Mouse (Mus musculus): ENCODE measurements around the gene Taco1. TPM values are rescaled to one million over a fixed set of nuclear protein-coding genes. Genes with fewer than 3 reads are reported as not detected.
"Not testable (repeated sequence)": the region's sequence is repeated elsewhere in the genome, so short reads cannot be mapped to it uniquely, and the experiment has no call there.

Taco1 gene
- total RNA-seq, 4 experiments from 2014 or later: 56.4 to 73.0 (median 65.0) TPM

DNA sequence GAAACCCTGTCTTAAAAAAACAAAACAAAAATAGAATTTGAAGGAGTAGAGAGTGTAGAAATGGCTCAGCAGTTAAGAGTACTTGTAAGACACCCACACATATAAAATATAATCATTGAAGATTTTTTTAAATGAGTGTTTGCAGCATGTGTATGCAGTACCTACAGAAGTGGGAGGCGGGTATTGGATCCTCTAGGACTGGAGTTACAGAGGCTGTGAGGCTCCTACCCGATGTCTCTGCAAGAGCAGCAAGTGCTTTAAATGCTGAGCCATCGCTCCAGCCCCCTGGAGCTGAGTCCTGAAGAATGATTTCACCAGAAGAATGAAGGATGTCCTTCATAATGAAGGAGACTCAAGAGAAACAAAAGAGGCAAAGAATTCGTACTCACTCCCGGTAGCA is 2.1 kb upstream of the Taco1 start:
- no peak for DNase-seq (ENCODE audit: low spot score)

DNA sequence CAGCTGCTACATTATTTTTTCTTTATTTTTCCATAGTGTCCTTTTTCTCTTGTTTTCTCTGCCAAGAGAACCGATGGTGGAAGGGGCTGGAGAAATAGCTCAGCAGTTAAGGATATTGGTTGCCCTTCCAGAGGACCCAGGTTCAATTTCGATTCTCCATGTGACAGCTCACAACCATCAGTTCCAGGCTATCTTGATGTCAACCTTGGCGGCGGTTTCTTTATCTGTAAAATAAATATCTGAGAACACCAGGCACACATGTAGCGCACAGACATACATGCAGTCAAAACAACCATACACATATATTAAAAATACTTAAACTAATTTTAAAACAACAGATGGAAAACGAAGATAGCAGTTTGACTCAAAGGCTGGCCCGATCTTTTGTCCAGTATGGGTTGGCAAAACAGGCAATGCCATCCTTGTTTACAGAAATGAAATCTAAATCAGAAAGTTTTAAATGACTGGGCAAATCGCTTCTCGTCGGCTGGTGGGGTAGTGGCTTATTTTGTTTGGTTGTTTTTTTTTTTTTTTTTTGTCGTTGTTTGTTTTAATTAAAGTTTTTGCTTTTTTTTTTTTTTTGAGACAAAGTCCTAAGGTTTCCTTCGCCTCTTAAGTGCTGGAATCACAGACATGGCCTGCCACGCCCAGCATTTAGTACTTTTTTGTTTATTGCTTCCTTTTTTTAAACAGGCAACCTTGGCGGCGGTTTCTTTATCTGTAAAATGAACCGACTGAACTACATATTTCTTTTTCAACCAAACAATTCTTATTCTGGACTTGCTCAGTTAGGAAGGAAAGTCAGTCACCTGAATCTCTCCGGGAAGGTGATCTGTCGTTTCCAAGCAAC is 563 bp upstream of the Taco1 start:
- no peak for DNase-seq (ENCODE audit: low spot score)

DNA sequence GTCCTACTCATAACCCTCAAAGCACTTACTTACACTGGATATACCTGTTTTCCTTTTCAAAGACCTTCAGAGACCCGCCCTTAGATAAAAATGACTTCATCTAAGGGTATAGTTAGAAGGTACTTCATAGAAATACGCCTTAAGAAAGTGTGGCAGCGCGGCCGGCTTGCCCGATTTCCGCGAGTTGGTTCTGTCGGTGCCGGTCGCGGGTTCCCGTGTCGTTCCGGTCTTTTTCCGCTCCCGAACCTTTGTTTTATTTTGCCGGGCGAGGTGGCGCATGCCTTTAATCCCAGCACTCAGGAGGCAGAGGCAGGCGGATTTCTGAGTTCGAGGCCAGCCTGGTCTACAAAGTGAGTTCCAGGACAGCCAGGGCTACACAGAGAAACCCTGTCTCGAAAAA is 755 bp downstream of the Taco1 start:
- DNase-seq (ENCODE audit: low spot score): not testable (repeated sequence)

DNA sequence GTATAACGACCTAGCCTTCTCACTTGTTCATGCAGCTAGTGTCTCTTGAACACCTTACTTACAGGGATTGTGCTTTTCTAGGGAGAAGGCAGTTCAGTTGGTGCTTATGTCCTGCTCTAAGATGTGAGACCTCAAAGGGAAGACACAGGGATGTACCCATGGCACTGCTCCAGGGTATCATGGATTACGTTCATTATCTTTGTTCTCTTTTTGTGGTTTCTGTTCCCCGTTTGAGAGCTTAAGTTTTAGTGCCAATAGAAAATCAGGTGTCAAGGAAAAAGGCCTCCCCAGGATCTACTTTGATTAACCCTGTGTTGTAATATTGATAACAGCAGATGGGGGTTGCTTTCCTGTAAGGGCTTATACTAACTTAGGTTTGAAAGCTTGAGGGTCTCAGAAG is 7.9 kb downstream of the Taco1 start:
- no peak for DNase-seq (ENCODE audit: low spot score)

DNA sequence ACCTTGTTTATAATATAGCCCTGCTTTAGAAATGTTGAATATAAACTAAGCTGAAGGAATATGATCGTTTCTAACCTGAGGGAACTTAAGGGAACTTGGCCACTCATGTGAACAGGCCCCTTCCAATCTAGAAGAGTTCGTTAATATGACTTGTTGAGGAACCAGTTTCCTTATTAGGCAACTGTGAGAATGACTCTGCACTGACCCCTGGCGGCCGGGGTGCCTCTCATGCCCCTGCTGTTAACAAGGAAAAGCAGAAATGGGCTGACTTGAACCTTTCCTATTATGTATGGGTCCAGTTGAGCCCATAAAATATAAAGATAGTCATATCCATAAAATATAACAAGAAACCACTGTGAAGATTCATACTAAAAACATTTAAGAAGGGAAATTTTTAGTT is 10.5 kb downstream of the Taco1 start:
- DNase-seq (ENCODE audit: low spot score): peak; percentile 63

DNA sequence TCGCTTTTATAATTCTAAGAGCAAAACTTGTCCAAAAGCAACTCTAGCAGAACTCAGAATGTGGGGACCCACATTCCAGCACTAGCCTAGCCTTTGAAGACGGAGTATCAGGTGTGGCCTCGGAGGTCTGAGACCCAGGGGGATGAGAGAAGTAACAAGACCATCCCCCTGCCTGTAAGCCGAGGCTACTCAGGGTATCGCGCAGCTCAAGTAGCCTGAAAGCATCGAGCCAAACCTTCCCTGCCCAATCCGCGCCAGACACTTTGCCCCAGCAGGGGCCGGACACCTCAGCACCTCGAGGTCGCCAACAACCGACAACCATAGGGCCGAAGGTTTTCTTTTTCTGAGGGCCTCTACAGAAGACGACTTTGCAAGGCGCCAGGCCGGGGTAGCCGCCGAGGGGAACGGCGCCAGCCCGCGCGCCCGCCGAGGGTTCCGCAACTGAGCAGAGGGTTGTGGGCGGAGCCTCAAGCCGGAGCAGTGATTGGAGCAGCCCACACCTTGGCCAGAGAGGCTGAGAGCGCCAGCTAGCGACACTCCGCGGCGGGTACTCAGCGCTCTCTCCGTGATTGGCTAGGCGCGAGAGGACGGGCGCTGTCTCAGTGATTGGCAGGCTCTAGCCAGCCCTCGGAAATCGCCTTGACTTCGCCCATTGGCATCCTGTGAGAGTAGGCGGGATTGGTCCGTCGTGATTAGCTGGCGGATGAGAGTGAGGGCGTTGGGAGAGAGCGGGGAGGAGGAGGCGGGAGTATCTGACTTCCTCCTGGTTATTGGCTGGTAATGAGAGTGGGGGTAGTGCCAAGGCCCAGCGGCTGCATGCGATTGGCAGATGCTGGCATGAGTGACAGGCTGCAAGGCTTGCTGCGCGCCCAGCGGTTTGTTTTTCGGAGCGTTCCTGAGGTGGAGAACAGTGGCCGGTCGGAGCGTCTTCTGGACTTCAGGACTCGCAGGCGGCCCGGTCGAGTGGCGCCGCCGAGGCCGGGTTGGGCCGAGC is 18.1 kb downstream of the Taco1 start, which contains the start of gene Map3k3:
TSS of gene Map3k3 (plus strand) at position 906 of the 994 bp plus-strand sequence.
- DNase-seq (ENCODE audit: low spot score): peak; percentile 100

DNA sequence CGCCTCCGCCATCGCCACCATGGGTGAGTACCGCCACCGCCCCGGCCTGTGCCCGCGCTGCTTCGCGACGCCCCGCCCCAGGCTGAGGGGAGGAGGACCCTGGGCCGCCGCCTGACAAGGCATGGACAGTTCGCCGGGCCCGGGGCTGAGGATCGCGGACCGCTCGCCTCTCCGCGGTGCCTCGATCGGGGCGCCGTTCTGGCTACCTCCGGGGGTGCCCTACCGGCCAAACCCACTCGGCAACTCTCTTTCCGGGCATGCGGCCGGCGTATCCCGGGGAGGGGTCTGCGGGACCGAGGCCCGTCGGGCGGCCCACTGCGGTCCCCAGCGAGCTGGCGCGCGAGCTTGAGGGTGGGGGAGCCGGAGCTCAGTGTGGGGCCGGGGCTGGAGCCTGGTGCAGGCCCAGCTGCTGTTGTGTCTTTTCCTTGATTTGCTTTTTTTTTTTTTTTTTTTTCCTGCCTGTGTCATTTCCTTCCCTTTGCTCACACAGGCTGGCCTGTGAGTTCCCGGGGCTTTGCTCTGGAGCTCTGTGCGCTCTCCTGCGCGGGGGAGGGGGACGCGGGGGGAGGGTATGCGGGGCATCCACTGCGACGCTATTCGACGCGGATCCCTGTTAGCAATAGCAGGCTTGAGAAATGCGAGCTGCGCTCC is 19.2 kb downstream of the Taco1 start:
- DNase-seq (ENCODE audit: low spot score): peak; percentile 66

DNA sequence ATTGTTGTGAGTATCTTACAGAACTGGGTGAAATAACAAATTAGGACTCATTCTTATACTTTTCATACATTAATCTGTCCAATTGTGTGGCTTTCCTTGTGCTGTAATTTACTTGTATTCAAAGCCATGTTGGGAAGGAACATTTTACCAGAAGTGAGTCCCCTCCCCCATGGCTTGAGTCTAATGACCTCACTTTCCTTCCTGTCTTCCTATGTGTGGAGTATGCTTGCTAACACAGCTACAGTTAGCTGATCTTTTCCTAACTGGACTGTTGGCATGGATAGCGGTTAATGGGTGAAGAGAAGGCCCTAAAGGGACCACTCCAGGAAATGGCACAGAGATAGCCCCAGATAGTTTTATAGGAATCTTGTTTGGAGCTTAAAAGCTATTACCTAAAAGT is 32.4 kb downstream of the Taco1 start:
- peak; percentile 71 for DNase-seq (ENCODE audit: low spot score)

DNA sequence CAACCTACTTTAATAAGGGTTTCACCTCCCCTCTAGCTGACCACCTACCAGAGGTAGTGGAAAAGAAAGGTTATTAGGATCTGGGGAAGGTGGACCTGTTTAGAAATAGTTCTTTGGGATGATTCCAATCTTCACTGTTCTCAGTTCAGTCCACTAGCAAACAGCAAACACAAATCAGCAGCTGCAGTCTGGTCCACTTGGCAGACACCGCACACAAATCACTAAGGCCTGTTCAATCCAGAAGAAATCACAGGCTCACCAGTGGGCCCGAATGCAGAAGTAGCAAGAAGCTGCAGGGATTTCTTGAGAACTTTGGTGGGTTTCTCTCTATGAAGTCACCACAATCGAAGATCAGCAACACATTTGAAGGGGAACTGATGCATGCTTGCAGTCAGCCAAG is 37.0 kb downstream of the Taco1 start:
- peak; percentile 25 for DNase-seq (ENCODE audit: low spot score)

DNA sequence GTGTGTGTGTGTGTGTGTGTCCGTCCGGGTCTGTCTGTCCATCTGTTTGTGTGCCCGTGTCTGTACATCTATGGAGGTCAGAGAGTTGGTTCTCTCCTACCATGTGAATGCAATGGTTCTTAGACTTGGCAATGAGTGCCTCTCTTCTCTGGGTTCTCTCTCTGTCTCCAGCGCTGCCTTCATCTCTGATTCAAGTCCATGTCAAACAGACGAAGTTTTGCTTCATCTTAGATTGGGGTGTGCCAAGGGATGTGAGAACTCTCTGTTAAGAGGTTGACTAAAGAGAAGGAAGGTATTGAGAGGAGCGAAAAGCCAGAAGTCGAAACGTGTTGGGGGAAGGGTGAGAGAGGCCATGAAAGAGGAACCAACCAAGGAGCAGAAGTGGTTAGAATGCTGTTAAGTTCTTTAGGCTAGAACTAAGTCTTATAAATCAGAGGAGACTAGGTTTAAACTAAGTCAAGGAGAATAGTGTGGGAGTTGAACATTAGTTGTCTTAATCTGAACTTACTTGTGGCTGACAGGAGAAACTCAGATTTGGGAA is 40.3 kb downstream of the Taco1 start:
- DNase-seq (ENCODE audit: low spot score): peak; percentile 36

DNA sequence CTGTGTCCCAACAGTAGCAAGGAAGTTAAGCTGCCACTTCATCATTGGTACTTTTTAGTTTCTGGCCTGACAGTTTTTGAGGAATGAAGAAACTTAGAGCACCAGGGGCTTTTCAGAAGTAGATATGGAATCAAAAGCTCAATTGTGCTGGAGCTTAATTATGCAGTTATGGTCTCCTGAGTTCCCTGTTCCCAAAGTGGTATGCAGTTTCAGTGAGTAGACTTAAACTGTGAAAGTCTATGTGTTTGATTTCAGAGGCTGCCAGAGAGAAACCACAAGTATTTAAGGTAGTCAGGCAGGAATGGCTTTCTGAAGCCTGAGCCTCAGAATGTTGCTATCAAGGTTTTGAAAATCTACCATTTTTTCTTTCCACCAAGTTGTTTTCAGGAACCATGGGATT is 45.8 kb downstream of the Taco1 start:
- DNase-seq (ENCODE audit: low spot score): no peak

DNA sequence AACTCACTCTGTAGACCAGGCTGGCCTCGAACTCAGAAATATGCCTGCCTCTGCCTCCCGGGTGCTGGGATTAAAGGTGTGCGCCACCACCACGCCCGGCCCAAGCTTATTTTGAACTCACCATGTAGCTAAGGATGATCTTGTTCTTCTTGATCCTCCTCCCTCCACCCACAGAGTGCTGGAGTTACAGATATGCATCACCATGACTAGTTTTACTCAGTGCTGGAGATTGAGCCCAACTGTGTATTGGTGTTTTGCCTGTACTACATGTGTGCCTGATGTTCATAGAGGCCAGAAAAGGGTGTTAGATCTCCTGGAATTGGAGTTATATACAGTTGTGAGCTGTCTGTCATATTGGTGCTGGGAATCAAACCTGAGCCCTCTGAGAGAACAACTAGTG is 56.4 kb downstream of the Taco1 start:
- no peak for DNase-seq (ENCODE audit: low spot score)

DNA sequence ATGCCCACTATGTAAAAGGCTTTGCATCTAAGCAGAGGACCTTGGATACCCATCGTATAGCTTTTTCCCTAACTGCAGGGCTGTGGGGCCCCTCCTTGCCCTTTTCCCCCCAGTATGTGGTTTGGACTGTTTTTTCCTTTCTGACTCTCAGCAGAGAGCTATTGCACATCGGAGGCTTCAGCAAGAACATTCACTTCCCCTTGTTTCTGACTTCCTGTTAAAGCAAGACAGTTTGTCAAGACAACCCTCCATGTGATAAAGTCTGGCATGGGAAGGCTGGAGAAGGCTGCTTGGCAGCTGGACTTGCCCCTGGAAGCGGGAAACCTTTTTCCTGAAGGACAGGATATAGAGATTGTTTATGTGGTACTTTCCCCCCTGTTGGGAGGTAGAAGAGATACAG is 56.9 kb downstream of the Taco1 start:
- DNase-seq (ENCODE audit: low spot score): peak; percentile 63

Other genes with a start within 250 kb of the Taco1 start
- 10 to 100 TPM in 1 of 4 experiments, 1 to 10 TPM in 3; 7.5 to 11.0 (median 8.7) TPM for gene Cyb561, start 112.7 kb upstream of the Taco1 start, total RNA-seq (2022)
- 10 to 100 TPM; 13.9 to 25.6 (median 19.4) TPM for gene Ace, start 98.1 kb upstream of the Taco1 start, total RNA-seq (2022)
- gene Ace3, start 71.4 kb upstream of the Taco1 start, total RNA-seq (2022): not detected
- gene Kcnh6, start 57.9 kb upstream of the Taco1 start, total RNA-seq (2022): not detected
- 10 to 100 TPM; 35.1 to 41.9 (median 38.4) TPM for gene Dcaf7, start 29.2 kb upstream of the Taco1 start, total RNA-seq (2022)
- gene Map3k3, start 18.6 kb downstream of the Taco1 start, total RNA-seq (2022): 10 to 100 TPM; 34.7 to 38.5 (median 36.1) TPM
- gene Gm10840, start 94.8 kb downstream of the Taco1 start, total RNA-seq (2022): not detected
- gene Limd2, start 94.8 kb downstream of the Taco1 start, total RNA-seq (2022): 1 to 10 TPM; 1.7 to 3.9 (median 3.4) TPM
- 1 to 10 TPM; 4.8 to 8.5 (median 7.6) TPM for gene Strada, start 136.1 kb downstream of the Taco1 start, total RNA-seq (2022)
- 10 to 100 TPM; 71.6 to 93.0 (median 85.9) TPM for gene Ccdc47, start 150.3 kb downstream of the Taco1 start, total RNA-seq (2022)
- 10 to 100 TPM; 24.7 to 30.7 (median 27.3) TPM for gene Ddx42, start 150.9 kb downstream of the Taco1 start, total RNA-seq (2022)
- gene Ftsj3, start 190.0 kb downstream of the Taco1 start, total RNA-seq (2022): 10 to 100 TPM; 19.3 to 23.1 (median 21.2) TPM
- 100 to 1,000 TPM in 3 of 4 experiments, 10 to 100 TPM in 1; 99.8 to 112 (median 103) TPM for gene Psmc5, start 190.1 kb downstream of the Taco1 start, total RNA-seq (2022)
- gene Smarcd2, start 206.9 kb downstream of the Taco1 start, total RNA-seq (2022): 10 to 100 TPM; 14.3 to 16.7 (median 15.5) TPM
- gene Tcam1, start 210.6 kb downstream of the Taco1 start, total RNA-seq (2022): under 1 TPM in 1 of 4 experiments, not detected in 3; 0.08 TPM
- gene Gh, start 235.8 kb downstream of the Taco1 start, total RNA-seq (2022): not detected
- 1 to 10 TPM in 2 of 4 experiments, under 1 TPM in 2; 0.52 to 2.3 (median 1.0) TPM for gene Cd79b, start 248.7 kb downstream of the Taco1 start, total RNA-seq (2022)